Mouse (Mus musculus) neutrophil, adult 59 days (primary cell): ENCODE results near the gene Gm11437. TPM values are rescaled to one million over a fixed set of nuclear protein-coding genes. Genes with fewer than 3 reads are reported as not detected.

Experiments used
- total RNA-seq, 2 experiments: library from RNA; stranded (reverse); gene quantifications; 1 replicate in 1 of 2; 2 replicates in 1 of 2; pipeline ENCODE4 v1.2.4; 2023

Gm11437 gene
- not detected for total RNA-seq

GRCm38 (mm10) chr11:84167046-84167526, at the start of gene Gm11437:
TSS of gene Gm11437 (minus strand) at chr11:84167476.

GRCm38 (mm10) chr11:84128943-84129798, 38.1 kb downstream of the Gm11437 start, which contains the start of the genes Tada2a and Acaca:
TSS of gene Tada2a (minus strand) at chr11:84129600.
TSS of gene Acaca (plus strand) at chr11:84129672.

Other genes with a start within 250 kb of the Gm11437 start
- gene Ddx52, start 225.4 kb downstream of the Gm11437 start, total RNA-seq = 10 to 100 TPM; 20.3 to 21.2 TPM
- 10 to 100 TPM; 38.9 to 39.0 TPM for gene Synrg, start 203.0 kb downstream of the Gm11437 start, total RNA-seq
- under 1 TPM in 1 of 2 experiments, not detected in 1; 0.40 TPM for gene Dusp14, start 98.2 kb downstream of the Gm11437 start, total RNA-seq
- 1 to 10 TPM; 4.0 to 5.0 TPM for gene Tada2a, start 37.9 kb downstream of the Gm11437 start, total RNA-seq
- gene Acaca, start 37.8 kb downstream of the Gm11437 start, total RNA-seq = 10 to 100 TPM; 17.1 to 20.4 TPM